Mouse (Mus musculus) lung, adult 2 months (tissue): ENCODE data around the gene Eefsec.

Experiments used
- CTCF ChIP-seq: fragments of 200-500 bp; IDR thresholded peaks from 2 replicates; pipeline ENCODE4 v1.5.1; 2011; ENCODE audit warnings: mild to moderate bottlenecking, low read length, control low read depth; ENCODE audit not compliant: insufficient read depth
- POLR2A ChIP-seq: fragments of 200-500 bp; IDR thresholded peaks from 2 replicates; pipeline ENCODE4 v1.6.1; 2011; ENCODE audit warnings: low read depth, mild to moderate bottlenecking, control low read depth, low read length, borderline replicate concordance; ENCODE audit errors: extremely low read depth

GRCm38 (mm10) chr6:88255435-88255834 is 190.9 kb downstream of the Eefsec start:
- TF ChIP-seq CTCF = no peak
- no peak for TF ChIP-seq POLR2A
